Mouse (Mus musculus) embryonic fibroblast, embryonic 13.5 days (primary cell): ENCODE measurements at regions not wholly inside any gene's neighbourhood (a gene's known extent, or its start where the extent isn't known, plus 50 kb on each side); places are given as distances from the start of the nearest gene placed in this dataset.

Experiments used
- CTCF ChIP-seq: IDR thresholded peaks from 2 replicates; pipeline ENCODE4 v1.5.1; 2011; ENCODE audit warnings: mild to moderate bottlenecking, control low read depth, low read length, moderate library complexity, borderline replicate concordance; ENCODE audit not compliant: insufficient read depth
- POLR2A ChIP-seq: IDR thresholded peaks from 2 replicates; pipeline ENCODE4 v1.6.1; 2011; ENCODE audit warnings: low read depth, mild to moderate bottlenecking, control low read depth, low read length, moderate library complexity

GRCm38 (mm10) chr17:35763101-35763500 is 58.4 kb upstream of the Ier3 start:
- TF ChIP-seq CTCF: no peak
- no peak for TF ChIP-seq POLR2A
